Mouse (Mus musculus) liver, embryonic 12.5 days (tissue): ENCODE results near the gene Gm36864. TPM values are rescaled to one million over a fixed set of nuclear protein-coding genes. Genes with fewer than 3 reads are reported as not detected.

Experiments used
- ATAC-seq: fragments of 200-750 bp; cut with Nextera tagmentation; 2 replicates; pipeline ENCODE4 v1.8.0; 2017; ENCODE audit warnings: moderate number of reproducible peaks, mild to moderate bottlenecking, moderate library complexity
- H3K27ac ChIP-seq: fragments of 300-500 bp; sonication (generic); 2 replicates; pipeline ENCODE4 v1.5.1; 2016; ENCODE audit warnings: mild to moderate bottlenecking
- H3K27me3 ChIP-seq: fragments of 300-500 bp; sonication (generic); replicated peaks from 2 replicates; pipeline ENCODE4 v1.6.1; 2016; ENCODE audit warnings: mild to moderate bottlenecking, moderate library complexity
- H3K36me3 ChIP-seq: fragments of 300-500 bp; sonication (generic); 2 replicates; pipeline ENCODE4 v1.6.1; 2016; ENCODE audit warnings: mild to moderate bottlenecking, moderate library complexity
- H3K4me1 ChIP-seq: fragments of 300-500 bp; sonication (generic); 2 replicates; pipeline ENCODE4 v1.6.1; 2016
- H3K4me2 ChIP-seq: fragments of 300-500 bp; sonication (generic); 2 replicates; pipeline ENCODE4 v1.6.1; 2016; ENCODE audit warnings: mild to moderate bottlenecking, moderate library complexity
- H3K4me3 ChIP-seq: fragments of 300-500 bp; sonication (generic); 2 replicates; pipeline ENCODE4 v1.5.1; 2016; ENCODE audit warnings: mild to moderate bottlenecking, moderate library complexity
- H3K9ac ChIP-seq: fragments of 300-500 bp; sonication (generic); 2 replicates; pipeline ENCODE4 v1.6.1; 2016; ENCODE audit warnings: mild to moderate bottlenecking, moderate library complexity
- H3K9me3 ChIP-seq: fragments of 300-500 bp; sonication (generic); replicated peaks from 2 replicates; pipeline ENCODE4 v1.6.1; 2016; ENCODE audit warnings: mild to moderate bottlenecking, moderate library complexity
- WGBS: fragments of 180-500 bp; shearing (Covaris S2); methylation state at CpG from one replicate; pipeline ENCODE4 v1.1.7; 2016; ENCODE audit not compliant: insufficient replicate concordance; 5-methylcytosine and 5-hydroxymethylcytosine counted together
- polyA plus RNA-seq: library from polyadenylated mRNA; unstranded; fragments of >200 nt; fragmentation: Nextera tagmentation; extraction: Ambion mirVana; gene quantifications from 2 replicates; pipeline ENCODE4 v1.2.1, GENCODE M21; 2016

Gm36864 gene
- polyA plus RNA-seq, 1 experiment from 2014 or later, result 0.08 TPM

DNA sequence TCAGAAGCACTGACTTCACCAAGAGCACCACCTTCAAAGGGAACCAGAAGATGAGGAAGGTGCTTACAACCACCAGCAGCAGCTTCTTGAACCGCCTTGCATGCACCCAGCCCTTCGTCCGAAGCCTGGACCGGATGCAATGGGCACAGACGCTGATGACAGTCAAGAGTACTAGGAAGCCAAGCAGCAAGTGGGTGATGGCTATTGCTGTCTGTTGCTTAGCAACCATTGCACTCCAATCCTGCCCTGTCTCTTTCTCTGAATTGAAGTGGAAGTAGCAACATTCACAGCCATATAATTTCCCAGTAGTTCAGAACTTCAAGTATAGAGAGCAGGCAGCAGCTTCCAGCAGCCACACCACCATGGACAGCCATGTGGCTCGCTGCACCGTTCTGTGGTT, 45.6 kb downstream of the Gm36864 start:
- 64% methylated on average over 7 of the region's 7 CpGs for WGBS
- no peak overlapping the region for H3K27ac ChIP-seq

GRCm38 (mm10) chr7:44287760-44288159, 51.8 kb downstream of the Gm36864 start:
- H3K4me1 ChIP-seq, result no peaks in the 10 kb centered on the region
- WGBS, result 59% methylated on average over 7 of the region's 7 CpGs
- H3K4me2 ChIP-seq, result no peak overlapping the region

More for the DNA sequence above, 45.6 kb downstream of the Gm36864 start:
- H3K27me3 ChIP-seq, result peaks cover 14% of the 10 kb centered on the region
- H3K9me3 ChIP-seq, result no peaks in the 10 kb centered on the region
- H3K36me3 ChIP-seq, result no peaks in the 10 kb centered on the region
- no peaks in the 10 kb centered on the region for H3K4me1 ChIP-seq
- no peak overlapping the region for H3K4me2 ChIP-seq
- H3K9ac ChIP-seq, result no peak overlapping the region
- H3K4me3 ChIP-seq, result no peak overlapping the region
- ATAC-seq, result no peak

DNA sequence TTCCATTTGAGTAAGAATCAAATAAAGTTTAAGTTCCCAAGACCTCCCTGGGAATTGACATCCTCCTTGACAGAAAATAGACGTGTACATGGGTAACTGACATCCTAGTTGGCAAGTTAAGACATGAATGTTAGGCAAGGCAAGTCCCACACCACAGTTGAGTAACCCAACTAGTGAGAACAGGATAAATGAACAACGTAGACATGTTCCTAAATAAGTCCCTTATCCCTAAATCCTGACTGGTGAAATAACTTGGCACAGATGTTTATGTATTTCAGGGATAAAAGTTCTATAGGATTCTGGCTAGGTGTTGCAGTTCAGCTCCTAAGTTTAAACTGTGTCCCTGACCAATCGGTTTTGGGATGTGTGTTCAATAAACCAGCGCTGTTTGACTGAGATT, 55.0 kb downstream of the Gm36864 start:
- no peaks in the 10 kb centered on the region for H3K4me1 ChIP-seq
- H3K4me2 ChIP-seq, result no peak overlapping the region
- peaks cover 15% of the 10 kb centered on the region; the same call in 1 of the 2 replicates for H3K27me3 ChIP-seq
- H3K27ac ChIP-seq, result no peak overlapping the region
- no peaks in the 10 kb centered on the region for H3K36me3 ChIP-seq
- no peaks in the 10 kb centered on the region for H3K9me3 ChIP-seq
- WGBS, result 55% methylated on average over 4 of the region's 4 CpGs
- no peak overlapping the region for H3K9ac ChIP-seq
- ATAC-seq, result no peak
- no peak overlapping the region for H3K4me3 ChIP-seq

More at GRCm38 (mm10) chr7:44287760-44288159, 51.8 kb downstream of the Gm36864 start:
- Histone ChIP-seq H3K4me3 (no peak overlapping the region), H3K9ac (no peak overlapping the region), H3K27ac (no peak overlapping the region), H3K9me3 (no peaks in the 10 kb centered on the region), H3K36me3 (no peaks in the 10 kb centered on the region), H3K27me3 (peaks cover 19% of the 10 kb centered on the region)
- ATAC-seq, result no peak

DNA sequence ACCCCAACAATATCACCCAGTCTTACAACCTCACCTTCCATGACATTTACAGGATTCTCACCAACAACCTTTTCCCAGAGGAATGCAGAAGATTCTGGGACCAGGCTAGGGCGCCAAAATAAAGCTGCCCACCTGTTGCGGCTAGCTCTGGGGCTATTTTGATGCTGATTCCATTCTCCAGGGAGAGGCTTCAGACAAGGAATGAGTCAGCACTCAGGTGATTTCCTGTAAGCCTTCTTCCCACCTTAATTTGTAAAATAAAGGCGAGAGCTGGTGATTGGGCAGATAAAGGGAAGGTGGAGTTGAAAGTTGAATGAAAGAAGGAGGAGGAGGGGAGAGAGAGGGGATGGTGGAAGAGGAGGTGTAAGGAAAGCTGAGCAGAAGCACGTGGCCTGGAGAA, 55.4 kb downstream of the Gm36864 start:
- 42% methylated on average over 4 of the region's 4 CpGs for WGBS
- no peak for ATAC-seq
- no peaks in the 10 kb centered on the region for H3K36me3 ChIP-seq

More for the DNA sequence above, 55.4 kb downstream of the Gm36864 start:
- Histone ChIP-seq H3K4me2 (no peak overlapping the region), H3K9me3 (no peaks in the 10 kb centered on the region), H3K27ac (no peak overlapping the region), H3K4me3 (no peak overlapping the region), H3K27me3 (peaks cover 18% of the 10 kb centered on the region; the same call in 1 of the 2 replicates), H3K4me1 (no peaks in the 10 kb centered on the region), H3K9ac (no peak overlapping the region)

Other genes starting within 250 kb of the Gm36864 start
- not detected in 2 replicates for gene Klk1b11, start 240.3 kb upstream of the Gm36864 start, polyA plus RNA-seq
- gene Klk1b26, start 224.0 kb upstream of the Gm36864 start, polyA plus RNA-seq, result not detected in 2 replicates
- gene Klk1b27, start 183.9 kb upstream of the Gm36864 start, polyA plus RNA-seq, result not detected in 2 replicates
- not detected in 2 replicates for gene Klk1b21, start 133.8 kb upstream of the Gm36864 start, polyA plus RNA-seq
- not detected in 2 replicates for gene Klk1b22, start 123.5 kb upstream of the Gm36864 start, polyA plus RNA-seq
- not detected in 2 replicates for gene Klk1b16, start 99.4 kb upstream of the Gm36864 start, polyA plus RNA-seq
- not detected in 2 replicates for gene Klk1b24, start 47.9 kb upstream of the Gm36864 start, polyA plus RNA-seq
- gene Klk1b3, start 38.0 kb upstream of the Gm36864 start, polyA plus RNA-seq, result not detected in 2 replicates
- not detected in 2 replicates for gene Klk1b4, start 28.7 kb upstream of the Gm36864 start, polyA plus RNA-seq
- not detected in 2 replicates for gene Klk1b5, start 20.2 kb upstream of the Gm36864 start, polyA plus RNA-seq
- gene Klk1, start 10.8 kb upstream of the Gm36864 start, polyA plus RNA-seq, result not detected in 2 replicates
- 1.8 and 1.9 TPM in 2 replicates for gene 1700028J19Rik, start 10.5 kb downstream of the Gm36864 start, polyA plus RNA-seq
- gene 2410002F23Rik, start 10.5 kb downstream of the Gm36864 start, polyA plus RNA-seq, result 64.3 and 66.7 TPM in 2 replicates
- not detected in 2 replicates for gene Acp4, start 21.2 kb downstream of the Gm36864 start, polyA plus RNA-seq
- not detected in 2 replicates for gene Gm15517, start 25.3 kb downstream of the Gm36864 start, polyA plus RNA-seq
- 0.50 and 0.55 TPM in 2 replicates for gene Clec11a, start 70.7 kb downstream of the Gm36864 start, polyA plus RNA-seq
- gene Shank1, start 74.1 kb downstream of the Gm36864 start, polyA plus RNA-seq, result 0.10 and 0.18 TPM in 2 replicates
- gene Syt3, start 147.9 kb downstream of the Gm36864 start, polyA plus RNA-seq, result 0.05 and 0.11 TPM in 2 replicates
- 0.38 TPM in 1 of 2 replicates, not detected in the other for gene 1700008O03Rik, start 149.6 kb downstream of the Gm36864 start, polyA plus RNA-seq
- 0.07 TPM in 1 of 2 replicates, not detected in the other for gene Lrrc4b, start 192.8 kb downstream of the Gm36864 start, polyA plus RNA-seq
- 5.5 and 6.4 TPM in 2 replicates for gene Aspdh, start 229.2 kb downstream of the Gm36864 start, polyA plus RNA-seq
- gene Josd2, start 231.8 kb downstream of the Gm36864 start, polyA plus RNA-seq, result 189 and 194 TPM in 2 replicates